Mouse (Mus musculus) adrenal gland, postnatal 4 days (tissue): ENCODE data around the gene Sprr1a. TPM values are rescaled to one million over a fixed set of nuclear protein-coding genes. Genes with fewer than 3 reads are reported as not detected.
"Not testable (repeated sequence)": the region's sequence is repeated elsewhere in the genome, so short reads cannot be mapped to it uniquely, and the experiment has no call there.

Source experiments
- DNase-seq, 2 experiments: peaks; one replicate each; pipeline ENCODE4 v3.0.0; 2021 to 2022; ENCODE audit warnings: low spot score in 2 of 2, mixed read lengths in 2 of 2
- long read RNA-seq, 2 experiments: library from polyadenylated mRNA; stranded (forward); transcript quantifications; one replicate each; pipeline ENCODE4 v2.0.0; 2021
- total RNA-seq, 2 experiments: library from RNA; stranded (reverse); gene quantifications; 2 replicates each; pipeline ENCODE4 v1.2.3; 2021

Gene Sprr1a
- total RNA-seq: under 1 TPM; 0.39 to 0.68 TPM
- long read RNA-seq, experiment 1: 0 reads
- long read RNA-seq, experiment 2: 0 reads

DNA sequence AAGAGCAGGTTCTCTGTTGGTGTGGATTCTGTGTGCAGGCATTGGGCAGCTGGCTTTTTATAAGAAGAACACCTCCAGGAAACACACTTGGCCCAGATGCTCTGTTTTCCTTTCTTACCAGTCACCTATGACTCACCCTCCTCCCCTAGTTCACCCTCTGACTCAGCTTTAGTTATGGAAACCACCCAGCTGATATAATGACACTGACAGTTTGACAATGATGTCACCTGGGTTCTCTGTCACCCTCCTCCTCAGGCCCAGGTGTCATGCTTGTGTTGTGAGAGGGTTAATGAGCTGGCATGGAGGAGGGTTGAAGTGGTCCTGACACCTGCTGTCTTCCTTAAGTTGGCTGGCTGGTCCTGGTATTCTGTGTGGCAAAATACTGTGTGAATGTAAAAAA, at the start of gene Sprr1a:
Sprr1a (minus strand) TSS at position 33 of the 400 bp plus-strand sequence.
- no peak for DNase-seq

- no peak for DNase-seq
Observed at GRCm38 (mm10) chr3:92534411-92534810, 48.7 kb upstream of the Sprr1a start, which contains the start of gene 2310046K23Rik. TSS of gene 2310046K23Rik (minus strand) at chr3:92534511.

DNA sequence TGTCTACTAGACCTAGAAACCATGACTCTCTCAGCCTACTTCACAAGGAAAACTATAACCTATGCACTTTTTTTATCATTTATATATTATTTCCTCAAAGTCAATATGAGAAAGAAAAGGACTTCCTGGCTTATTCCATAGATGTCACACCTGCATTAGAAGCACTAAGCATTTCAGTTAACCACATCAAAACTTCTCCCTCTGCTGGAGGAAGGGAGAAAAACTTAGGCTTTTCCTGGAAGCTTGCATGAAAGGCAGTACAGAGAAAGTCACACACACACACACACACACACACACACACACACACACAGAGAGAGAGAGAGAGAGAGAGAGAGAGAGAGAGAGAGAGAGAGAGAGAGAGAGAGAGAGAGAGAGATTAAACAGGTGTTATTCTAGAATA, 26.6 kb upstream of the Sprr1a start:
- no peak for DNase-seq

DNA sequence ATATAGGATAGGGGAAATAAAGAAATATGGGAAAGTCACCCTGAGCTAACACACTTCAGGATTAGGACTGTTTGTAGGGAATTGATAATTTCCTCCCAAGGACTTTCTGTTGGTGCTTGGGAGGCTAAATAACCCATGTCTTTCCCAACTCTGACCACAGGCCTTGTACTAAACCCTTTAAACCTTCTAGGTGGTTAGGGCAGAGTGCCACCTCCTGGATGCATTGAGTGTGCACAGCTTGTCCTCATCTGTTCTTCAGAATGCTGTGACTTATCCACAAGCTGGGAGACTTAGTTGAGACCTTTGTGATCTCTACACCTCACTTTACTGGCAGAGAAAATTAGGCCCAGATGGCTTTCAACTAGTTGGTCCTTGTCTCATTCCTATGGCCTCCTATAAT, 25.1 kb upstream of the Sprr1a start:
- DNase-seq: peak in 1 of 2 experiments; percentile 7

DNA sequence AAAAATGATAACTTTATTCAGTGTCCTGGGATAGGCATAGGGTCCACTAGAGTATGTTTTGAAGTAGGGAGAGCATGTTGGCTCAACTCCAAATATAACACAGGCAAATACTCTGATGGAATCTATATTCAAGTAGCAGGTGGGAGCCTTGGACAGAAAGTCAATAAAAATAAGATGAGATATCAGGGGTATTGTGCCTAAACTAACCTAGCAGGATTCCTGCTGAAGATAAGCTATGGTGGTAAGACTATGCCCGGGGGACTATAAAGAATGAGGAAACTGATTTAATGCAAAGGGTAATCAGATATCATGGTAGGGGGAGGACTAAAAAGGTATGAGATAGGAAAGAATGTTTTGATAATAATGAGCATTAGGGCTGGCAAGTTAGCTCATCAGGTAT, 22.5 kb upstream of the Sprr1a start:
- no peak for DNase-seq

DNA sequence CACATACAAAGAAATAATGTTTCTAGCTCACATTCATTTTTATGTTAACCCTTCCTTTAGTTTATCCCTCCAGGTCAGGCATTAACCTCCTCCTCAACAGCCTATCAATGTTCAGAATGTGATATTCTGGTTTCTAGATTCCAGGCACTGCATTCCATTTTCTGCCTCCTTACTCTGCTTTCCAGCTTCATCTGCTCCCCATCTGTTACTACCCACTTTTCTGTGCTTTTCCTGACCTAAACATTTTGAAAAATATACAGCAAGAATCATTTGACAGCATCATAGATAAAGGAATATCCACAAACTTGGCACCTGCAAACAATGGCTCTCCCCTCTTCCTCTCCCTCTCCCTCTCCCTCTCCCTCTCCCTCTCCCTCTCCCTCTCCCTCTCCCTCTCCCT, 17.8 kb upstream of the Sprr1a start:
- no peak for DNase-seq

- DNase-seq: no peak
Observed at GRCm38 (mm10) chr3:92500393-92500792, 14.7 kb upstream of the Sprr1a start, which contains the start of gene Sprr4. TSS of gene Sprr4 (minus strand) at chr3:92500493.

- DNase-seq: not testable (repeated sequence)
Observed at GRCm38 (mm10) chr3:92490262-92490661, 4.6 kb upstream of the Sprr1a start.

DNA sequence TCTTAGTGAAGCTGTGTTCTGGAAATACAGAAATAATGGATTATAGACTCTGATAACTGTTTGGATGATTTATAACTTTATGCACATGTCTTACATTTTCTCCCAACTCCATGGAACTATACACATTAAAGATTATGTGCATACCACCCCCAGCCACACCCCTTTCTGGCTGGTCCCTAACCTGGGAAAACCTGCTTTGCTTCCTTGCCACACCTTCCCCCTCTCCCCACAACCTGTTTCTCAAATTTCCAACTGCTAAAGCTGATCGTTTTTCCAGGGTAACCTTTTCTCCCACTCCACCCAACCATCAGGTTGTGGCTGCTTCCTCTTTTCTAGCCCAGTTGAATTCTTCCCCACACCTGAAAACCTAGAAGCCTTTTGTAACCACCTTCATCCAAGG, 612 bp upstream of the Sprr1a start:
- no peak for DNase-seq

- not testable (repeated sequence) for DNase-seq
Observed at GRCm38 (mm10) chr3:92481249-92481648, 4.4 kb downstream of the Sprr1a start.

DNA sequence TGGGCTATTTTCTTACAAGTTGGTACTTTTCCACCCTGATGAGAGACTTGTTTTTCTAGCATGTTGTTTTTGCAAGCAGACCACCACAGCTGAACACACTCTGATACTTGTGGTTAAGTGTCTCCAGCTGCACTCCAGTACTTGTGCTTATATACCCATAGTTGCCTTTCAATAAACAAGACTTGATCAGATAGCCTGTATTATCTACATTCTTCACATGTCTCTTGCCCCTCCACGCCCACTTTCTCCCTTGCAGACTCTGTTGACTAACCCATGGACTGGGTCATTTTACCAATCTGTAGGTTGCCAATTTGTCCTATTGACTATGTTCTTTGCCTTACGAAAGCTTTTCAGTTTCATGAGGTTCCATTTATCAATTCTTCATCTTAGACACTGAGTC, 15.6 kb downstream of the Sprr1a start:
- no peak for DNase-seq

- DNase-seq: no peak
Observed at GRCm38 (mm10) chr3:92467424-92467823, 18.3 kb downstream of the Sprr1a start.

DNA sequence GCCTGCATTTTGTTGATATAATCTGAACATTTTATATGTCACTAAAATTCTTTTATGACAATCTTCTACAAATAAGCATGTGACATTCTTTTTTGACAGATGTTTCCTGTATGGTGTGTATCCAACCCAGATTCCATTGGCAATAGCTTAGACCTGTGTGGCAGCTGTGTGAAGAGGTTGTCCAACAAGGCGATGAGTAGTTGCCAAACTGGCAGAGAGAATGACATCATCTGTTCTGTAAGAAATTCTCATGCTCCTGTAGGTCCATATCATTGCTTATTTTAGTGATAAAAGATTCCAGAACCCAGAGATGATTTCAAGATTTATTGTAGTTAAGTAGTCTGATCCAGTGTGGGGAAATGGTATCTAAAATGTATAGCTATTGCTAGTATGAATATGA, 19.1 kb downstream of the Sprr1a start:
- DNase-seq: no peak

DNA sequence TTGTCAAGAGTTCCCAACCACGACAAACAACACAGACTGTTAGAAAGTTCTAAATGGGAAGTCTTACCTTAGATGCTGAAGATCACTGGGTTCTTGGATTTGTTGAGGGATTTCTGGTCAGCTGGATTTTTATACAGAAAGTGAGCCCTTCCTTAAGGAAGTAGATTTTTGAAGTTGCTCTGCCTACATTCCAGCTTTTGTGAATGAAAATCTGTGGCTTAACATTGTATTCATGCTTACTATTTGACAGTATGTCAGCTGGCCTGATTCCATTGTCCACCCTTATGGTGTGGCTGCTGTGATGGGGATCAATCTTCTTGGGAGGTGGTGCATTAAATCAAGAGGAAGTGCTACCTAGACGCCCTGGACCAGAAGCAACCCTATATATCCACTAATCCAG, 27.1 kb downstream of the Sprr1a start, which contains the start of gene Sprr3:
Sprr3 (minus strand) TSS at position 101 of the 400 bp plus-strand sequence.
- DNase-seq: no peak

DNA sequence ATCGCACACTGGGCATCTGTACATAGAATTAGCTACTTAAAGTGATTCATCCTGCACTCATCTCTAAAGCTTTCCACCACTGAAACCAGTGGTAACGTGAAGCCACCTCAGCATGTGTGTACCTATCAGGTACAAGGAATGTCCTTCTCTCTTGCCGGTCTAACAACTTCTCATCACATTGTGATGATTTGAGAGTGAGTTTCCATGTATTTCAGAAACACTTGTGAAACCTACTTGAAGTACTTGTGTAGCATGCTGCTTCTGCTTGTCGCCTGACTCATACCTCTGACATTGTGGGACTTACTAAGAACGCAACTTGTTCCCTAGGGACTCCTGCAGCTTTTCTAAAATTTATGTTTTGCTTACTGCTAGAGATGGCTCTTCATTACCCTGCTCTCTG, 30.5 kb downstream of the Sprr1a start:
- no peak for DNase-seq

DNA sequence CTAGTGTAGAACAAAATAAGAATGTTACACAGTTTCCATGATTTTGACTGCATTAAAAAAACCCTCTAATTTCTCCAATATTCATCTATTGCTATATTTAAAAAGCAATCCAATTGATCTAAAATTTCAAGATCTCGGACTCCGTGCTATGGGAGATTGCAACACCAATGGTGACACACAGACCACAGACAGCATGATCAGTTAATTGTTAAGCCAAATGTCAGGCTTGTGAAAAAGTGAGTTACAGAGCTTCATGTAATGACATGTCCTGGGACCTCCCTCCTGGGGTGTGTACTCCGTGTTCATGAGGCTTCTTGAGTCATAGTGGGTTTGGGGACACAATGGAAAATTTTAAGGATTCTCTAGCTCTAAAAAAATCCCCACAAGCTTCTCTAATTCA, 45.5 kb downstream of the Sprr1a start:
- DNase-seq: no peak

DNA sequence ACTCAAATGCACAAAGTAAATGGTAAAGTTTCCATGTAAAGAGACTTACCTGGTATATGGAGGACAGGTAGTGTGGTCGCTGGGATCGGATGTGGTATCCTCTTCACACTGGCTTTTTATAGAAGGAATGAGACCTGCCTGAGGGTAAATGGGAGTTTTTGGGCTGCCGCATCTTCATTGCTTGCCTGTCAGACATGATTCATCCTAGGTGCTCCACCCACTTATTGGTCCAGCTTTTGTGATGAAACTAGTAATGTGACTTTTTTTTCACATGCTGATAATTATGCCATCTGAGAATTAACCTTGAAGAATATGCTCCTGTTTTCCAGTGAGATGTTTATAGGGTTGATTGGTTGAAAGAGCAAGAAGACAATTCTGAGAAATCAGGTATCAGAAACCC, 47.0 kb downstream of the Sprr1a start, which contains the start of gene Sprr1b:
Sprr1b (minus strand) TSS at position 101 of the 400 bp plus-strand sequence.
- no peak for DNase-seq

Other genes with a start within 250 kb of the Sprr1a start
- not detected for gene Sprr2a3, start 200.5 kb downstream of the Sprr1a start, total RNA-seq
- not detected for gene Sprr2b, start 169.3 kb downstream of the Sprr1a start, total RNA-seq
- gene Sprr2d, start 146.8 kb downstream of the Sprr1a start, total RNA-seq: not detected
- not detected for gene Sprr2e, start 133.8 kb downstream of the Sprr1a start, total RNA-seq
- not detected for gene Sprr2f, start 120.7 kb downstream of the Sprr1a start, total RNA-seq
- gene Sprr2h, start 100.2 kb downstream of the Sprr1a start, total RNA-seq: not detected
- not detected for gene Sprr2i, start 77.9 kb downstream of the Sprr1a start, total RNA-seq
- not detected for gene Sprr2j-ps, start 67.8 kb downstream of the Sprr1a start, total RNA-seq
- 10 to 100 TPM in 1 of 2 experiments, 1 to 10 TPM in 1; 9.3 to 12.2 TPM for gene Gm9774, start 56.5 kb downstream of the Sprr1a start, total RNA-seq
- not detected for gene Sprr2k, start 53.3 kb downstream of the Sprr1a start, total RNA-seq
- not detected for gene Sprr1b, start 47.1 kb downstream of the Sprr1a start, total RNA-seq
- not detected for gene Sprr3, start 27.2 kb downstream of the Sprr1a start, total RNA-seq
- not detected for gene Sprr4, start 14.6 kb upstream of the Sprr1a start, total RNA-seq
- gene 2310046K23Rik, start 48.6 kb upstream of the Sprr1a start, total RNA-seq: not detected
- gene Ivl, start 87.8 kb upstream of the Sprr1a start, total RNA-seq: not detected
- gene Smcp, start 103.1 kb upstream of the Sprr1a start, total RNA-seq: not detected
- not detected for gene 2210017I01Rik, start 121.6 kb upstream of the Sprr1a start, total RNA-seq
- not detected for gene Lce6a, start 135.8 kb upstream of the Sprr1a start, total RNA-seq
- gene Lce1a1, start 162.4 kb upstream of the Sprr1a start, total RNA-seq: not detected
- gene Lce1b, start 171.0 kb upstream of the Sprr1a start, total RNA-seq: not detected
- gene Lce1a2, start 184.4 kb upstream of the Sprr1a start, total RNA-seq: not detected
- gene Lce1c, start 193.4 kb upstream of the Sprr1a start, total RNA-seq: not detected
- not detected for gene Lce1d, start 201.3 kb upstream of the Sprr1a start, total RNA-seq
- gene Lce1e, start 223.2 kb upstream of the Sprr1a start, total RNA-seq: not detected
- gene Lce1f, start 234.5 kb upstream of the Sprr1a start, total RNA-seq: not detected